Mouse (Mus musculus): ENCODE measurements around the gene Map4k5.

Gene Map4k5

DNA sequence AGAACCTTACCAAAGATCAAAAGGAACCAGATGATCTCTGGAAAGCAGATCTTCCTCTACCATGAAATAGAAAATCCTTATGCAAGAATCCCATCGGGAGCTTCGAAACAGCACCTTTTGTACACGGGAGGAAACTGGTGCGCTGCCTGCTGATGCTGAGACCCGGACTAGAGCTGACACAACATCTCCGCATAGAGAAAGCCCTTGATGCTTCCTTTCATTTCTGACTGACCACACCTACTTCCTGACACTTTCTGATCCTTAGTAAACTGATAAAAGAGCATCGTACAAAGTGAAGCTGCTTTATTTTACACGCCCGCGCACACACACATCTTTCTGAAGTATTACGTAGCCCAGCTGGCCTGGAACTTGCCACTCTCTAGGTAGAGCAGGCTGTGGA is 39.6 kb downstream of the Map4k5 start:
- in situ Hi-C loops (cut with MboI; ENCODE audit: unreplicated experiment in 2 of 2) = no loop called here

DNA sequence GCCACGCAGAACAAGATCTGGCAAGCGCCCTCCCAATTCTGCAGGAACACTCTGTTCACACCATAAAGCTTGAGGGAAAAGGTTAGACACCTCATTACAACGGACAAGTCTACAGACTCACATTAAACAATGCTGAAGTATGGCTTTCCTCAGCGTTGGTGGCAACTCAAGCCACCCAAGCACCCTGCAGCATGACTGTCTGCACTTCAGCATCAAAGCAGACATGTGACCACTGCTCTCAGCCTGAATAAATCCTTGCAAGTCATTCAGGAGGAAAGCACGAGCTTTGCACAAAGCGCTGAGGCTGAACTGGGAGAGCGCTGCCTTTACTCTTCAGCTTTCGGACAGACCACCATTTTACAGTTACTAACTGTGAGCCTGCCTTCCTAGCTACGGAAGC is 40.7 kb downstream of the Map4k5 start:
- in situ Hi-C loops (cut with MboI; ENCODE audit: unreplicated experiment in 2 of 2) = no loop called here

DNA sequence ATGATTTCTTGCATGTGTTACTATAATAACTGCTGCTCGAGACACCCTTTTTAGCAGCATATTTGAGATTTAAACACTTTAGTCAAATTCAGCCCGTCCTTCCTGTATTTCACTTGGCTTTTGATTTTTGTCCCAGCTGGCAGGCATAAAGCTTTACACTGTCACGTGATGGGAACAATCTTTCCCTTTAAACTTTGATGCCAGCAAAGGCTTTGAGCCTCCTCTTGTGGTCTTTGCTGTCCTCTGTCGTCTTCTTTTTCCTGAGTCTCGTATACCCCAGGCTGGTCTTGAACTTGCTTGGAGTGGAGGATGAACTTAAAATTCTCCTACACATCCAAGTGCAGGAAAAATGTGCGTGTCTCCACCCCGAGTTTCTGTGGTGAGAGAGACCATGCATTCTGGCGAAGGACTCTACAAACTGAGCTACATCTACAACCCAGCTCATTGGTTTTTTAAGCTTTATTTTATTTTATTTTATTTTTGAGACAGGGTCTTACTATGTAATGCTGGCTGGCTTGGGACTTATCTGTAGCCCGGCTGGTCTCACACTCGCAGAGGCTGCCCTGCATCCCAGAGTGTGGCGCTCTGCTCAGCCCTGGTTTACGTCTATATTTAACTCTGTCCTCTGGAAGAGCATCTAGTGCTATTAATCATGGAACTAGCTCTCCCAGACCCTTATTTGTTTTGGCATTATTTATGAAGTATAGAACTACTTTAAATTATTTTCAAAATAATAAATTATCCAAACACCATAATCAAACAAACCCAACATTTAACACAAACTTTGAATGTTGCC is 44.7 kb downstream of the Map4k5 start:
- in situ Hi-C loops (cut with MboI; ENCODE audit: unreplicated experiment in 2 of 2) = no loop called here

DNA sequence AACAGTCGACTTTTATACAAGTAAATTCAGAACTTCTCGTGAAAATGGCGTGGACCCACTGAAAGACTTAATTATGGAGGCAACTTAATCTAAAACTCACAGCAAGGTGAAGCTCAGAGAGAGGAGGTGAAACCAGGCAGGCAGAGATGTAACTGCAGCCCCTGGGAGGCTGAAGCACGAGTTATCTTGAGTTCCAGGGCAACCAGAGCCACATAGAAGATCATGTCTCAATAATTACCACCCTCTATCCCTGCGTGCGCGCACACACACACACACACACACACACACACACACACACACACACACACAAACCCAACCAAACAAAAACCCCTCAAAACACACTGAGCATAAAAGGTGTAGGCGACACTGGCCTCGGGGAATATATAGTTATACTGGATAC is 46.5 kb downstream of the Map4k5 start:
- in situ Hi-C loops (cut with MboI; ENCODE audit: unreplicated experiment in 2 of 2) = no loop called here

DNA sequence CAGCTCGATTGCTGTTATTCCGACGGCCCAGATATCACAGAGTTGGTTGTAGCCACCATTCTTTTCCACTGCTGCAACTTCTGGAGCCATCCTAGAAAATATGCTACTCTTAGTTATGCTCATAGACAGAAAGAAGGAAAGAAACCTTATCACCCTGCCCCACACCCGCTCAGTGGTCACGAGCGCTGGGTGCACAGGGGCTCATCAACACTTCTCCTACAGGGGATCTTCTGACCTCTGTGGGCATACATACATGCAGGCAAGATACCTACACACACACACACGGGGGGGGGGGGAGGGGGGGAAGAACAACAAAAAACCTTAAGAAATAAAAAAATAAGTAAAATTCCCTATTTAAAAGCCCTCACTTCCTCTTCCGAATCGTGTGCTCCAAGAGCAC is 47.3 kb downstream of the Map4k5 start:
- in situ Hi-C loops (cut with MboI; ENCODE audit: unreplicated experiment in 2 of 2) = no loop called here

DNA sequence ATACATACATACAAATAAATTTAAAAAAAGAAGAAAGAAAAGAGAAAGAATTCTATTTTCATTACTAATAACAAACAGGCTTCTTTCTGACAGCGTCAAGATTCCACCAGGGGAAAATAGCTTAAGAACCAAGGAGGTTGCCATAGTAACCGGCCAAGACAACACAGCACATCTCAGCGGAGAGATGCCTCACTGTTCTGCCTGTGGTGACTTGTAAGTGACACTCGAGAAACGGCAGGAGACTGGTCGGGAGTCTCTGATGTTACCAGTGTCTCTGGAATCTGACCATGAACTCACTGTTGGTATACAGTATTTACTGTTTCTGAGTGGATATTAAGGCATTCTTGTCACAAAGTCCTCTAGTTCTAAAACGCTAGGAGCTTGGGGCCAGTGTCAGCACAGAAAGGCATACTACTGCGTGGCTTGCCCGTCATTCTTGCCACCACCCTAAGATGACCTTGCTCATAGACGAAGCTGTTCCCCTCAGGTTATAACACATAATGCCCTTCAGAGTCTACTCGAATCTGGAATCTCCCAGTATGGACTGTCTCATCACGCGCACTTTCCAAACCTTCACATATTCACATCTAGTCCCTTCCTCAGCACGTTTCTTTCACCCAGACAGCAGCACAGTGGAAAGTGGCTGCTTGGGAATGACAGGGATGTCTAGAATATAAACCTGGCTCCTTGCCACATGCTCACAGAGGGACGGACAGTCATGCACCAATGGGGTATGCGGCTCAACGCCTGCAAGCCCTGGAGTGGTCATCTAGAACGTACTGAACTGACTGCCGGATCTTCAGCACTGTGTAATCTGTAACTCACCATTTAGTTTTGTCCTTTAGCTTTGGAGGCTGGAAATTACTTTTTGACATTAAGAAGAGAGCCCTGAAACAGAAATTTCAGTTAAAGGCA is 49.2 kb downstream of the Map4k5 start:
- in situ Hi-C loops (cut with MboI; ENCODE audit: unreplicated experiment in 2 of 2) = no loop called here

DNA sequence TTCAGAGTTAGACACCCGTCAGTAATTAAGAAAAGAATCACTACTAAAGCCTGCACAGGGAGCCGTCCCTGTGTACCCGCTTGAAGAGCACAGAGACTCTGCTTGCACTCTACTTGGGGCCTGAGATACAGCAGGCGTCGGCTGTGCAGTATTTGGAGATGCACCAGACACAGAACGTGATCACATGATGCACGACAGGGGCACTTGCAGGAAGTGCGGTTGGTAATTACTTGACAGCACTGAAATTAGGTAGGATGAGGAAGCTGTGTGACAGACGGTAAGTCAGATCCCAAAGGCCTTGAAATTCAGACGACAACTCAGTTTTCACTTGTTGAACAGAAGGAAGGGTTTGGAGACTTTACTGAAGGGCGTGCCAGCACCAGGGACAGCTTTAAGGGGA is 54.6 kb downstream of the Map4k5 start:
- in situ Hi-C loops (cut with MboI; ENCODE audit: unreplicated experiment in 2 of 2) = no loop called here

DNA sequence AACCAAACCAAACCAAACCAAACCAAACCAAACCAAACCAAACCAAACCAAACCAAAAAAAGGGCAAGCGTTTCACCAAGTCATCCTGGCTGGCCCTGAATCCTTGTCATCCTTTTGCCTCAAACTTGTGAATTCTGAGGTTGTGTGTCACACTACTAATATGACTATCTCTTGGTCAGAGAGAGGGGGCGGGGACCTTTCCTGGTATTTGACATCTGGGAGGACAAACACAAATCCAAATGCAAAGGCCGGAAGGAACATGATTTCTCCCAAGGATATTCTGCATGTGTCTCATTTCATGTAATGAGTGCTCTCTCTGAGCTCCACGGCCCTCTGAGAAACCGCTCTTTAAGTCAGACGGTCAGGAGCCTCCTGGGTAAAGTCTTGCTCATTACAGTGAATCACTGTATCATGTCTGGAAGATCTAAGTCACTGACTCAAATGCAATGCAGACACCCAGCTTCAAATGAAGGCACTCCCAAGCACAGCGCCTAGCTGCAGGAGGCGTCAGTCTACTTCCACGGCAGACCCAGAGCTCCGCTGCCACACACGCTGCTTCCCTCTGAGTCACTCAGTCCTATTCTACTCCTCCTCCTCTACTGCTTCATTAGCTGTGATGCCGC is 58.9 kb downstream of the Map4k5 start:
- in situ Hi-C loops (cut with MboI; ENCODE audit: unreplicated experiment in 2 of 2) = no loop called here

DNA sequence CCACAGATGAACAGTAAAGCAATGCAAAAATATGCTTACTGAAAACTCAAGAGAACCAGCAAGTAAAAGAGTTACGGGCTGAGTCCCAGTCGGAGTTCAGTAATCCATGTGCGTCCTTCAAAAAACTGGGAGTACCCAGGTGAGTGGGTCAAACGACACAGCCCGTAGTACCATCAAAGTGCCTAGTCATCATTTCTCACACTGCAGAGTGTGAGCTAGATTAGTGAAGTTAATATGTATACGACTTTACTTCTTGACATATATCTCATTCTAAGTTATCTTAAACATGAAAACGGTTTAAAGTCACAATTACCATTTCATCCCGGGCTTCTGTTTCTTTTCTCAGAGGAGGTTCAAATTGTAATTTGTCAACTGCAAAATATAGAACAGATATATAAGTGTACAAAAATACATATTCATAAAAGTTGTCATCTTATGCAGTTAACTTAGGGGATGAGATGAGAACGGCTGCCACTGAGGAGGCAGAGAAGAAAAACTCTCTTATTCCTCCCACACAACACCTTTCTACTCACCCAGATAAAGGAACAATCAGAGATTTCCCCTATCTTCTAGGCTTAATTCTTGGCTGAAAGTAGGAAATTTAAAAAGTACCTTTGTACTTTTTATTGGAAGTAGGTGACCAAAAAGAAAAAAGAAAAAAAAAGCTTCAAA is 61.6 kb downstream of the Map4k5 start:
- in situ Hi-C loops (cut with MboI; ENCODE audit: unreplicated experiment in 2 of 2) = no loop called here

DNA sequence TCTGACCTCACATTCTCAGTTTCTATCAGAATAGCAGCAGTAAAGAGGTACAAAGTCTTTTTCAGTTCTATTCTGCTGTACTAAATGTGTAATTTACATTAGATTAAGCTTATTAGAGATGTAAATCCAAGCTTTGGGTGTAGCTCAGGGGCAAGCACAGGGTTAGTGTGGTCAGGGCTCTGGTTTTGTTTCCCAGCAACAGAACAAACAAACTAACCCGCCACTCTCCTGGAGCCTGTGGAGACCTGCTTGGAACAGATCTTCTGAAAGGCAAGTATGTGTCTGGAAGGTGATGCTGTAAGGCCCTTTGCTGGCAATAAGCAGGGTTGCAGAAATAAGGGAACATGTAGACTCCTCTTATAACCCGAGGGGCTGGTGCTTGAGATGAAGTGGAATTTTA is 64.8 kb downstream of the Map4k5 start:
- in situ Hi-C loops (cut with MboI; ENCODE audit: unreplicated experiment in 2 of 2) = no loop called here

DNA sequence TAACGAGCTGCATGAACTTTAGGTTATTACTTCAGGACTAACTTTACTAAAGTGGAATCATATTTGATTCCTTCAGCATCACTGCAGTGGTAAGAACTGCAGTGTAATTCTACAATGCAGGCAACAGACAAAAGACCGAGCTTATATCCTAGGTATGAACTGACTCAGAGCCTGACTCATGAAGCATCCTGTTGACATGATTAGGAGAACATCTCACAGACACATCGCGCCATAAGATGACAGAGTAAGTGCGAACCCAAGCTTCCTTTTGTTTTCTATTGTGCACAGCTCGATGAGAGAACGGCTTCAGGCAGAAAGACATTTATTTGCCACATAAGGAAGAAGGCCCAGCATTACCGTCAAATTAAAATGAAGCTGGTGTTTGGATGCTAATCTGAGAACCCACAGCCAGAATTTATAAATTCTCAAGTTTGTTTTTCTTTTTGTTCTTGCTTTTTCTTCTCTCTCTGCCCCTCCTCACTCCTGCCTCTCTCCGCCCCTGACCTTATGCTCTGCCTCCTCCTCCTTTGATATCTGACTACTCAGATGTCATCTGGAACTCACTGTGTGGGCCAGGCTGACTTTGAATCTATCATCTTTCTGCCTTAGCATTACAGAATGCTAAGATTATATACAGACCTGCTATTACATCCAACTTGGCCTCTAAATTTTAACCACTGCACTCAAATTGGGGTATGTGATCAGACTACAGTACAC is 68.0 kb downstream of the Map4k5 start:
- in situ Hi-C loops (cut with MboI; ENCODE audit: unreplicated experiment in 2 of 2) = no loop called here

DNA sequence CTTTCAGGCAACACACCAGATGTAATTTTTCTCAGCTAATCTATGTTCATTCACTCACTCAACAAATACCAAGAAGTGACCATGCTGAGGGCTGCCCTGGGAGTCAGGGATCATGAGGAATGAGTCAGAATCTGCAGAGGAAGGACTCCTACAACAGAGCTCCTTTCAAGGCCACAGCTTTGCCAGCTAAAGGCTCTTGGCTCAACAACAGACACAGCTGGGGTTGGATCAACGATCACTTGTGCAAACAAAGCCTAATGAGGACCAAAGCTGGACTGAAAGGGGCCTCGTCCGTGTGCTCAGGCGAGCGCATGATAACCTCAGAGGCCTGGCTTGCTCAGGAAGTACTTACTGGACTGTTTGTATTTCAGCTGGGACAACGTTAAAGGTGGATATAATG is 78.7 kb downstream of the Map4k5 start:
- in situ Hi-C loops (cut with MboI; ENCODE audit: unreplicated experiment in 2 of 2) = no loop called here

DNA sequence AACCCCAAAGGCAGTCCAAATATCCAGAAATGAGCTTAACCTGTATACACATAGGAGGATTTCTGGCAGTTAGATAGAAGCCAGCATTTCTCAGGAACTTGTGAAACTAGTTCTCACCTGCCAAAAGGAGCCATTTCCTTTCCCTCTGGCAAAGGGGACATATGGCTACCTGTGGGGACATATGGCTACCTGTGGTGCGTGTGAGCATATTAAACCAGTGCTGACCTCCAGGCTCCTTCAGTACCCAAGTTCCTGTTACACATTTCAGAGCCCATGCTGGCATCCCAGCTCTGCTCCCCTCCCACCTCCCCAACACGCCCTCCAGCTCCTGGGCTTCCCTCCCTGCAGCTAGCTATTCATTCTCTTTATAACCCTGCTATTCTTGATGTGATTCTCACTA is 79.4 kb downstream of the Map4k5 start:
- in situ Hi-C loops (cut with MboI; ENCODE audit: unreplicated experiment in 2 of 2) = no loop called here

DNA sequence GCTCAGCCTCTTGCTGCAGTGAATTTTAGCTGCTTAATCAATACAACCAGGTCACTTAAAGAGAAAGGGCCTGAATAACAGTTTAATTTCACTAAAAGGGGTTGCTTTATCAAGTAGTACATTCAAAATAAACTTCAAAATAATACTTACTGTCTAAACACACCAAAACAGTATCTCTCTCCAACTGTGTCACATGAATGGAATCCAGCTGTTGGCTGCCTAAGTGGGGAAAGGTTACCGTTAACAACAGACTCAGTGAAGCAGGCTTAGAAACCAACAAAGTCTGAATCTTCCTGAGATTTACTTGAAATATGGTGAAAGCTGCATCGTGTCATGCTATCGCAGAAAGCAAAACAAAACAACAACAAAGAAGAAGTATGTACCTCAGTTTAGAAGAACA is 80.0 kb downstream of the Map4k5 start:
- in situ Hi-C loops (cut with MboI; ENCODE audit: unreplicated experiment in 2 of 2) = no loop called here

DNA sequence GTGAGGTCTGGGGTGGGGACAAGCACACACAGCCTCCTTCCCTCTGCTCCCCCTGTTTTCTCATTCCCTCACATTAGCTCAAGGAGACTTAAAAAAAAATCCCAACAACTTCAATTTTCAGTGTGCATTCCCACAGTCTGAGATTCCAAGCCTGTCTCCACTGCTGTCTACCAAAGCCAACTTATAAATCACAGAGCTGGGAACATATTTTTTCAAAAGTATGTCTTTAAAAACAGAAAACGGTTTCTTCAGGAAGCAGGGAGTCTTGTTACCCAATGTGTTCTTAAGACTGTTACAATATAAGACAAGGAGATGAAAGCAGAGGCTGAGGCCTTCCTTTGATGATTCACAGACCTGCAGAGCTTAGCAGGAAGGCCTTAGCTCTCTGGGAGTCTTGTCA is 81.0 kb downstream of the Map4k5 start:
- in situ Hi-C loops (cut with MboI; ENCODE audit: unreplicated experiment in 2 of 2) = no loop called here

DNA sequence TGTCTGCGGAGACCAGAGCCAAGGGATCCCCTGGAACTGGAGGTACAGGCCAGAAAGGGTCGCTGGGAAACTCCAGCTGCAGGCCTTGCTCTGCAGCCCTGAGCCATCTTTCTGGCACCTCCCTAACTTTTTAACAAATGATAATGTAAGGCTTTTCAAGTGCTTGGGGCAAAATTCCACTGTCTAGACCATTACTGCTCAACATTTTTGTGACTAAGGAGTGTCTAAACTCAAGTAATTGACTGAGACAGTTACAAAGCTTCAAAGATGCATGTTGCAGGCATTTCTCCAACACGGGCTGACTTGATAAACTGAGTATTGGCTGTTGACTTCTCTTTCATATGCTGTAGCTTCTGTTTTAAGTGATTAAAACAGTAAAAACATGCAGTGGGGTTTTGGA is 83.6 kb downstream of the Map4k5 start:
- in situ Hi-C loops (cut with MboI; ENCODE audit: unreplicated experiment in 2 of 2) = no loop called here

DNA sequence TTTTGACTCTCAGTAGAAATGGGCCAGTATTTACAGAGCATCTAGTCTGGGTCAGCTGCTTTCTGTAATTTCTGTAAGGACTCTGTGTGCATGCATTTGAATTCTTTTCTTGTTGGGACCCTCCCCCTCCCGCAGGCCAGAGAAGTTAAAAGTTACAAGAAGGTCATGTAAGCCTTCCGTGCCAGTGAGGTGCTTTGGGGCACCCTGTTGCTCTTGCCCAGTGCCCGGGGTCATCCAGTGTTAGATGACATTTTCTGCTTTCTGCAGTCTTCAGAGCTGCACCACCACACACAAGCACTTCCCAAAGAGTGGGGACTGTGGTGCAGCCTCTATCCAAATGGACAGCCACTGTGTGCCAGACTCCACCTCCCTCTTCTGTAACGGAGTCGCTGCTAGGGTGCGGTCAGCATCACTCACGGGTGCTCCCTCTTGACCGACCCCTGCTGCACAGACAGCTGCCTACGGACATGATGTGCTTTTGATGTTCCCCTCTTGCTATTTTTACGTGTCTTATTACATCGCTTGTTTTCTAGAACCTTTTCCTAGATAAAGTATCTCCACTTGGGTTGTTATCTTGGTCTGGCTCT is 85.5 kb downstream of the Map4k5 start:
- in situ Hi-C loops (cut with MboI; ENCODE audit: unreplicated experiment in 2 of 2) = no loop called here

DNA sequence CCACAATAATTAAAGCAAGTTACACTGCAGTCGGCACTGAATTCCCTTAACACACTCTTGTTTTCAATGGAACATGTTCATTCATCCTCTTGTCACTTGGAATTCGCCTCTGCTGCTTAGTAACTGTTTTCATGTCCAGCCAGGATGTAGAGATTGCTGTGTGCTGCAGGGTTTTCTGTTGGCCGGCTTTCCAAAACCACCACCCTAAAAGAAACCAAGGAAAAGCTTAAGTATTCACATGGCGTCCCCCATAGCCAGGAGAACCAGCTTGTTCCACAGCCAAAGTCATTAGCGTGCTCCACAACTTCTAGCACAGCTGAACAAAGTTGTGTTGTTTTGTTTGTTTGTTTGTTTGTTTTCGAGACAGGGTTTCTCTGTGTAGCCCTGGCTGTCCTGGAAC is 87.9 kb downstream of the Map4k5 start:
- in situ Hi-C loops (cut with MboI; ENCODE audit: unreplicated experiment in 2 of 2) = no loop called here

DNA sequence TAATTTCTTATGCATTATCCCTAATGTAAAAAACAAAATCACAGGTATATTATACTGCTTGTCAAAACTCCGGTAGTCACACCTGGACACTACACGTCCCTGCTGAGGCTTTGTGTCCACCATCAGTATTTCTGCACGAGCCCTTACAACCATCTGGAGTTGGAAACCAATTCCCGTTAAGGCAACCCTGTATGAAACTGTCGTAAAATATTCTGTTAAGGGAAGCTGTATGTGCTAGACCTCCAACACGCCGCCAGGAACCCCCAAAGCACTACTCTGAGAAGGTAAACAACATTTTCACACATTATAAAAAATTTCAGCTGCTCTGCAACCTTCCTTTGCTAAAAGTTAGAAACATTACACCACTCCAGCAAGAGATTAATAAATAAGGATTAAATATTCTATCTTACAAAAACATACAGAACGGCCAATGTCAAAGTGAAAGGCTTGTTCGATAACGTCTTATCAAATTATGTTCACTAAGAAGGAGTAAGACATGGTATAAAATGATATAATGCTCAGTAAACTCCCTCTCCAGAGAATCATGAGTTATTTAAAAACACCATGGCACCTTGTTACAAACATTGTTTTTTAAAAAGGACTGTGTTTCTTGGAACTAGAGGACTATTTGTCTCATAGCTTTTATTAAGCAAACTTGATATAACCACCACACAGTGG is 88.5 kb downstream of the Map4k5 start:
- in situ Hi-C loops (cut with MboI; ENCODE audit: unreplicated experiment in 2 of 2) = no loop called here

Data from v-Abl transformed pro-B cells (cell line).